Mouse (Mus musculus): Measurements from ENCODE around the gene Shkbp1.

Shkbp1 gene

GRCm38 (mm10) chr7:27334405-27334911, 21.4 kb downstream of the Shkbp1 start:
- DNase-seq (ENCODE audit: extremely low read depth, low read depth): no peak

DNA sequence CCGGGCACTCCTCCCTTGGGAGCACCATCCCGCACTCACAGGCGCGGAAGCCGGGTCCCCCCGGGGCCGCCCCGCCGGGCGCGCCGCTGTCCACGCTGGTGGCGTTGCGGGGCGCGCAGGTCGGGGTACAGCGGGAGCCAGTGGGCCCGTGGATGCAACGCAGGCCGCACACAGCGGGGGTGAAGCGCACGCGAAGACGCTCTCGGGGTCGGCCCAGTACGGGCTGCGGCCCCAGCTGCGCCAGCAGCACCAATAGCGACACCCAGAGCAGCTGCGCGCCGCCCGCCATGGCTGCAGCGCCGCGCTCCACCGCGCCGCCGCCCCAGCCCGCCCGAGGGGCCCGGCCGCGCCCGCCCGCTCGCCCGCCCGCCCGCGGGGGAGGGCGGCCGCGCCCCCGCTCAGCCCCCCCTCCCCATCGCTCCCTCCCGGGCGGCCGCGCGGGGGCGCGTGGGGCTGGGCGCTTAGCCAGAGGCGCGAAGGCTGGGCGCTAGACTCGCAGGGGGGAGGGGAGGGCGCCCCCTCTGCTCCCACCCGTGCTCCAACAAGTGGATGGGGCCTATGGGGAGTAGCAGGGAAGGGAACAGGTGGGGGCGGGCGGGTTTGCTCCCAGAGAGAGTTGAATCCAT, 22.4 kb downstream of the Shkbp1 start:
- DNase-seq (ENCODE audit: extremely low read depth, low read depth): no peak

- peak; percentile 83 for DNase-seq (ENCODE audit: extremely low read depth, low read depth)
Observed at GRCm38 (mm10) chr7:27332353-27333199, 23.2 kb downstream of the Shkbp1 start.

GRCm38 (mm10) chr7:27331854-27332253, 24.0 kb downstream of the Shkbp1 start:
- DNase-seq (ENCODE audit: extremely low read depth, low read depth): peak; percentile 33

DNA sequence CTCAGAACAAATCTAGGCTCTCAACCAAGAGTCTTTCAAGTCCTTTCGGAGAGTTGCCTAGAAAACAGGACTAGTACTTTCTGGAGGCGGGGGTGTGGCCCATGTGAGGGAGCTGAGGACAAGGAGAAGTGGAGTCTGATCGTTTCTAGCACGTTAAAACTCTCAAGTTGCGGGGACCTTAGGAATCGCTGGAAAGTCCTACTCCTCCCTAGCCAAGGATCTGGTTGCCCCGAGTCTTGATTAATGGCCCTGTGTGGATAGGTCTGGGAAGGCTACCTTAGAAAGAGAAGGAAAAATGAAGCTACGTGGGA, 24.3 kb downstream of the Shkbp1 start:
- no peak for DNase-seq (ENCODE audit: extremely low read depth, low read depth)

- peak; percentile 81 for DNase-seq (ENCODE audit: extremely low read depth, low read depth)
Observed at GRCm38 (mm10) chr7:27330709-27331540, 24.9 kb downstream of the Shkbp1 start.

DNA sequence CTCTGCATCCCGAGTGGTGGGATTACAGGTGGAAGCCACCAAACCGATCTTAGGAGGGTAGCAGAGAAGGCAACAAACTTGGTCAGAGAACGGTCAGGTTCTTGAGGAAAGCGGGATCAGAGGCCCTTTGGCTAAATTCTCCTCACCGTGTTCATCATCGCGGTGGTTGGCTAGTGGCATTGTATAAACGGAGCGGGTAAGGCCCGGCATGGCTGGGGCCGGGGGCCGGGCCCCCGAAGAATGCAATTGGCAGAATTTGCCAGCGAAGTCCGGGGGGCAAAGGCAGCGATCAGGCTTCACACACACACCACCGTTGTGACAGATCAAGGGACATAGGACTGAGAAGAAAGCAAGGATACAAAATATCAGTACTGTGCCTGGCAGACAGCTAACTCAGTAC, 25.8 kb downstream of the Shkbp1 start:
- no peak for DNase-seq (ENCODE audit: extremely low read depth, low read depth)

GRCm38 (mm10) chr7:27329326-27329947, 26.4 kb downstream of the Shkbp1 start:
- peak; percentile 61 for DNase-seq (ENCODE audit: extremely low read depth, low read depth)

- no peak for DNase-seq (ENCODE audit: extremely low read depth, low read depth)
Observed at GRCm38 (mm10) chr7:27328648-27329047, 27.2 kb downstream of the Shkbp1 start.

GRCm38 (mm10) chr7:27328161-27328560, 27.7 kb downstream of the Shkbp1 start:
- DNase-seq (ENCODE audit: extremely low read depth, low read depth): no peak

DNA sequence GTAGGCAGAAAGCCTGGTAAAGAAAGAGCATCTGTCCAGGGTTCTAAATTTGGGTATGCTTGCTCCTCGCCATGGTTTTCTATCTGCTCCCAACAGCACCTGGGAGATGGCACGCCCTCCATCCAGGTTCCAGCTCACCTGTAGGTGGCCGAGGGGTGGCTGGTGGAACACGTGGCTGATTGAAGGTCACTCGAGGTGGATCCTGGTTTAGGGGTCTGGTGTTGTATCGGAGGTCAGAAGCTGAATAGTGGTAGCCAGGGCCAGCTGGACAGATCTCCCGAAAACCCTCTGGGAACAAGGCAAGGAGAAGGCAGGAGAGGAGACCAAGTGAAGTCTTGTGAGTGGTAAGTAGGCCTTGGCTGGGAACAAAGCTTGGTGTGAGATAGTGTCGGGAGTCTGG, 28.3 kb downstream of the Shkbp1 start:
- DNase-seq (ENCODE audit: extremely low read depth, low read depth): no peak

- DNase-seq (ENCODE audit: extremely low read depth, low read depth): no peak
Observed at GRCm38 (mm10) chr7:27326101-27326880, 29.5 kb downstream of the Shkbp1 start.

DNA sequence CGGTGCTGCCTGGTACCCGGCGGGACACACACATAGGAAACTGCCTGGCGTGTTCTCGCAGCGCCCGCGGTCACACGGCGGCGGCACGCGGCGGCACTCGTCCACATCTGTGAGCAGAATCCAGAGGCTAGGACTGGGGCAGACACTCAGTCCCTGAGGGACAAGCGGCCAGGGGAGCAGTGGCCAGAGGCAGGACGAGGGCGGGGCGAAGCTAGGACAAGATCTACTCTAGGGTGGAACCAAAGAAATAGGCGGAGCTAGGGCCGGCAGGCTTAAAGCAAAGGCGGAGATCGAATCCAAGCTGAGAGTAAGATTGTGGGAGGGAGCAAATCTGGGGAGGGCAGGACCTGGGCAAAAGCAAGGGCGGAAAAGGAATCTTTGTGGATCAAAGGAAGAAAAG, 30.1 kb downstream of the Shkbp1 start:
- no peak for DNase-seq (ENCODE audit: extremely low read depth, low read depth)

- no peak for DNase-seq (ENCODE audit: extremely low read depth, low read depth)
Observed at GRCm38 (mm10) chr7:27324928-27325327, 30.9 kb downstream of the Shkbp1 start.

- DNase-seq (ENCODE audit: extremely low read depth, low read depth): no peak
Observed at GRCm38 (mm10) chr7:27324161-27324560, 31.7 kb downstream of the Shkbp1 start.

DNA sequence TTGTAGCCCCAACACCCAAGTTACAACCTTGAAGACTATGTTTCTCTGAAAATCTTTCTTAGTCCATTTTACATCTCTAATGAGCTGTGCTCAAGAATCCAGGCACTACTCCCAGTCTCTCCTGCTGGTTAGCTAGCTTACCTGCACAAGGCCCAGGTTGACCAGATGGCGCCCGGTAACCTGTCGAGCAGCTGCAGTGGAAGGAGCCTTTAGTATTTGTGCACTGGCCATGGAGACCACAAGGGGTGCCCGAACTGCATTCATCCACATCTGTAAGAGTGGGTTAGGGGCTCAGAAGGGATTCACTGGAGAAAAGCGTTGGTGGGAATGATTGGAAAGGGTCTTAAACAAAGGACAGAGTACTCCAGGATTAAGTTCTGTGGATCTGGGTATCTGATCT, 32.8 kb downstream of the Shkbp1 start:
- DNase-seq (ENCODE audit: extremely low read depth, low read depth): no peak

GRCm38 (mm10) chr7:27322291-27322690, 33.5 kb downstream of the Shkbp1 start:
- DNase-seq (ENCODE audit: extremely low read depth, low read depth): no peak

DNA sequence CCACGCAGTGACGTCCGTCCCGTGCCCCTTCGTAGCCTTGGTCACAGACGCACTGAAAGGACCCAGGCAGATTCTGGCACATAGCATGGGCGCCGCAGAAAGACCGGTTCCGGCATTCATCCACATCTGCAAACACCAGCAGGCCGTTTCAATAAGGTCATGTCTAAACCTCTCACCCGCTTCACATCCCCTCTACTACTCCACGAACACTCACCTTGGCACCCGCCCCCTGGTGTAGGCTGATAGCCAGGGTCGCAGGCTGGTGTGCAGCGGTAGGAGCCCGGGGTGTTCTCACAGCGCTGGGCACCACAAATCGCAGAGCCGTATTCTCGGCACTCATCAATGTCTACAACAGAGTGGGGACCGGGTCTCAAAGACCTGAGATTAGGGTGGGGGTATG, 36.4 kb downstream of the Shkbp1 start:
- DNase-seq (ENCODE audit: extremely low read depth, low read depth): no peak

- DNase-seq (ENCODE audit: extremely low read depth, low read depth): no peak
Observed at GRCm38 (mm10) chr7:27315958-27316357, 39.9 kb downstream of the Shkbp1 start.

GRCm38 (mm10) chr7:27314393-27314792, 41.4 kb downstream of the Shkbp1 start:
- DNase-seq (ENCODE audit: extremely low read depth, low read depth): no peak

Measured in MEL-GATA-1-ER (cell line).